Mouse (Mus musculus) cerebellum, adult 2 months (tissue): ENCODE data around the gene Zfp36l1.

Source experiments
- CTCF ChIP-seq: fragments of 200-500 bp; IDR thresholded peaks from 2 replicates; pipeline ENCODE4 v1.5.1; 2011; ENCODE audit warnings: low read depth, mild to moderate bottlenecking, control low read depth, low read length, moderate library complexity, borderline replicate concordance; ENCODE audit not compliant: insufficient read depth
- POLR2A ChIP-seq: fragments of 200-500 bp; IDR thresholded peaks from 2 replicates; pipeline ENCODE4 v1.6.1; 2011; ENCODE audit warnings: low read length, control low read depth, borderline replicate concordance; ENCODE audit not compliant: insufficient read depth

DNA sequence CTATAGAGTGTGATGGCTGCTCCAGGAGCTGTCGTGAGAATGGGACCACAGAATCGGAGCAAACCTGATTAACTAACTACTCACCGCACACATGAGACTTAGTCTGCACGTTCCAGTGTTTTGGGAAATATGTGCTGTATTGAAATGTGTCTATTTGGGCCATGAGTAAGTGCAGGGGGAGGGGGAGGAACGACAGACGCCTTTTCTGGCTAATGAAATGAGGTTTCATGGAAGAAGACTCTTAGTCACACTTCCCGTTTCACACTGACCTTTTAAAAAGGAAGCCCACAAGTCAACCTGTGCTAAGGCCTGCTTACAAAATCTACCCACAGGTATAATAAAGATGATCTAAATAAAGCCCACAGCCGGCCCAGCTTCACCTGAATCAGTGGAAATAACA, 47.8 kb downstream of the Zfp36l1 start:
- no peak for TF ChIP-seq CTCF
- no peak for TF ChIP-seq POLR2A
